Mouse (Mus musculus): ENCODE results near the gene BC052040.

DNA sequence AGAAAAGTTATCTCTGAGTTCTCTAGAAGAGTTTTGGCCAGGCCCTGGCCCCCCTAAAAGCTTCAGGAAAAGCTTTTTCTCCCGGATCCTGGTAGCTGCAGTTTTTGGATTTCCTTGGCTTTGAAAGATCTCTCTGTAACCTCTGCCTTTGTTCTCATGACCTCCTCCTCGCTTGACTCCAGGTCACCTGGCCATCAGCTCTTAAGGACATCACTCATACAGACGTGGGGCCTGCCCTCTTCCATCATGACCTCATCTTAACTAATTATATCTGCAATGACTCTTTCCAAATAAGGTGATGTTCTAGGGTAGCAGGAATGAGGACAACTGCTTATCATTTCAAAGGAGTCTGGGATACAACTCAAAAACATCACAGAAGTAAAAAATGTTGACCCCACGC, 226.9 kb downstream of the BC052040 start:
- TF ChIP-seq EP300 (IDR thresholded peaks at IDR 0.05; ENCODE audit: low read depth) (no peak), CTCF (IDR thresholded peaks at IDR 0.05; ENCODE audit: low read depth) (no peak)
